Mouse (Mus musculus) activated CD4-positive, CD25-positive, alpha-beta regulatory T cell, adult 4 months (primary cell): ENCODE measurements around the gene Cog6. TPM values are rescaled to one million over a fixed set of nuclear protein-coding genes. Genes with fewer than 3 reads are reported as not detected.
A peak's percentile ranks its signal among the peaks of the same experiment; 100 is the strongest.

ENCODE experiments used
- ATAC-seq: one replicate; pipeline ENCODE4 v1.8.0; 2017
- polyA plus RNA-seq, 2 experiments: library from polyadenylated mRNA; unstranded; fragments of 100-300 nt; shearing (Covaris generic); gene quantifications; one replicate each; pipeline ENCODE4 v1.2.1; 2017

The Cog6 gene
- polyA plus RNA-seq, 2 experiments from 2014 or later, result 17.4 to 19.5 TPM

DNA sequence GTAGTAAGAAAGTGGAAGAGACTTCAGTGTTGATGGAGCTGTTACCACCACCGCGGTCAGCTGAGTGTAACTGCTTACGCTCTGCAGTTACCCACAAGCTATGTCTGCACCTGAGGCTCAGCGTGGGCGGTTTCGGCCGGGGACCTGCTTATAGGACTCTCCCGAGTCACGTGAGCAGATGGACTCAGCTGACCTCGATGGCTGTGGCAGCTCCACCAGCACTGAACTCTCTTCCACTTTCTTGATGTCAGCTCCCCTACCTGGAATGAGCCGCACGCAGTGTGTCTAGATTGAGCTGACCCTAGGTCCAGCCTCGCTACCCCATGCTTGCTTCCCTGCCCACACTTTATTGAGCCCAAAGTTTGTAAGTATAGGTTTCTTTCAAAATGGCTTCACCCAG is 56.1 kb downstream of the Cog6 start:
- no peak for ATAC-seq

DNA sequence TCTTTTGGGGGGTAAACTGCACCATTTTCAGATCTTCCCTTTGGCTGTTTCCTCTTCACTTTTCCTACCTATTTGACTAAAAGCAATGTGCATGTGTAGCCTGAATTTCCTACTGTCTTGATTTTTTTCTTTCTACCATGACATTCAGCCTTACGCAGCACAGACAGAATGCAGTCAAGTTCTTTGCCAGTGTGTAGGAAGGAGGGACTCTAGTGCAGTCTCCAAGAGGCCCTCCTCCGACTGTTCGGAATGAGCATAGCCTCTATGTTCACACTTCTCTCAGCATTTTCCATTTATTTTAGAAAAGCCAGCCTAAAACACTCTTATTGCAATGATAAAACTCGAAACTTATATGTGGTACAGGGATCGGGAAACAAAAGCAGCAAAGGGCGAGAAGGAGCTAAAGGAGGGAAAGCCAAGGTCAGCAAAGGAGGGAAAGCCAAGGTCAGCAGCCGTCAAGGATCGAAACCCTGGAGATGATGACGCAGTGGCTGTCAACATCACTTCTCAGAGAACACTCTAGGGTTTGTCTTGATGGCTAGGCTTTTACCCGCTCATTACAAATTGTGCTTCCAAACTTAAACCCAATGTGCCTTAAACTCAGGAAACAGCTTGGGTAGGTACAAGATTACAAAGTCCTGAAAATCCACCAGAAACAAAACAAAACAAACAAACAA is 58.5 kb downstream of the Cog6 start:
- no peak for ATAC-seq

DNA sequence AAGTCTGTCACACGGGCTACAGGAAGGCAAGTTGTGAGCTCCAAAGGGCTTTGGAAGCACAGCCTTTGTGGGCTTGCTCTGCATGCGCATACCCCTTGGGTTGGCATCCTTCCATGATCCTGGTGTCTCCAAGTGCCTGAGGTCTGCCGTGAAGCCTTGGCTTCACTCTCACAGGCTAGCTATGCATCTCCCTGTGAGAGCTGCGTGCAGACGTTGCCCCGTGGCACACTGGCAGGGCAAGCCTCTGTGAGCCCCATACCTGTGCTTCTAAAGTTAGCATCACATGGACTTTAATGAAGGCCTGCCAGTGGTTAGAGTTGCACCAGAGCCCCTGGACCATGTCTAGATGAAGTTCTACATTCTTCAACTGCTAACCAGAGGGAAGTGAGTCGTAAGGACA is 59.2 kb downstream of the Cog6 start:
- ATAC-seq, result no peak

DNA sequence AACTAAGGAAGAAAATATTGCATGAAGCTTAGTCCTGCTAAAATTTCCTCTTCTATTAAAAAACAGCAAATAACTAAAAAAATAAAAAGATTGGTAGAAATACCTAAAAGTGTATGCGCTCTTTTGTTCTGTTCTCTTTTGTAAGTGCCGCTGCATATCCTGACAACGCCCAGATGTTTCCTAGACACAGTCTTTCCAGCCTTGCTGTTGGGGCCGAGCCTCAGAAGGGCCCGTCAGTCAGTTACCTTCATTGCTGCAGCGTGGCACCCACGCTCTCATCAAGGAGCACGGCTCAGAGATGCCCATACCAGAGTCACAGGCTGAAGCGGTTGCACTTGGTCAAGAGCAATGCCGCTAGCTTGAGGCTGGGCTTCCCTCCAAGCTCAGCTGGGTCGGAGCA is 60.8 kb downstream of the Cog6 start:
- no peak for ATAC-seq

DNA sequence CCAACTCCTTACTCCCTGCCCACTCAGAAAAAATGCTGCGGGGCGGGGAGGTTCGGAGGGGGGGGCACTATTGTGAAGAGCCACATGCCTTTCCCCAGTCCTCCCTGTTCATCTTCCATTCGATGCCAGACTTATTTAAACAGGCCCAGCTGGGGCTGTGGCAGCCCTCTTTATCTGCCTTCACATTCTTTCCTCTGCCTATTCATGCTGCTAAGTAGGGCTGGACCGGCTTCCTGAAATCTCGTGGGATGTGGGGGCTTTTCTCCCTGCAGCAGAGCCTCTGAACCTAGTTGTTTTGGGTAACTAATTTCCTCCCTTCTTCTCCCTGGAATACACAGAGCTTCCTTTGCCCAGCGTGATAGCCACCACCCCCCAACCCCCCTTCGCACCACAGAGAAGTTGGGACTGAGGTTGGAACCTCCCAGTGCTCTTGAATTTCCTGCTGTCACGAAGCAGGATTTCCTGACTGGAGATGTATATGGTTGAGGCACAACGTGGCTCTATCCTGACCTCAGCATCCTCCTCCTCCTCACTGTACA is 61.5 kb downstream of the Cog6 start:
- no peak for ATAC-seq

DNA sequence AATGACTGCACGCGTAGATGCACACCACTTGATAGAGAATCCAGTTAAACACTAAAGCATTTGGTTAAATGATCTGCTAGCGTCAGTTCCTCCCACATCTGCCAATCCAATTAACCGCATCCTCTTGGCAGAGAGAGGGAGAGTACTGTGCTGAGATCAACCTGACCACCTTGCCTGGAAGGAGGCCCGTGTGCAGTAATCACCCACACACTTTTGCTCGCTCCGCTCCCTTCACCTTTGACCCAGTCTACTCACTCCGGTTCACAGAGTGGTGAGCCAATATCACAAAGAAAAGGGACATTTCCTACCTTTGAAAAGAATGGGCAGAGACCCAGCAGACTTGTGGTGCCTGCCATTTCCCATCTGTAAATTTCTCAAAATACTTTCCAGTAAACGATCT is 62.4 kb downstream of the Cog6 start:
- peak; percentile 94 for ATAC-seq

DNA sequence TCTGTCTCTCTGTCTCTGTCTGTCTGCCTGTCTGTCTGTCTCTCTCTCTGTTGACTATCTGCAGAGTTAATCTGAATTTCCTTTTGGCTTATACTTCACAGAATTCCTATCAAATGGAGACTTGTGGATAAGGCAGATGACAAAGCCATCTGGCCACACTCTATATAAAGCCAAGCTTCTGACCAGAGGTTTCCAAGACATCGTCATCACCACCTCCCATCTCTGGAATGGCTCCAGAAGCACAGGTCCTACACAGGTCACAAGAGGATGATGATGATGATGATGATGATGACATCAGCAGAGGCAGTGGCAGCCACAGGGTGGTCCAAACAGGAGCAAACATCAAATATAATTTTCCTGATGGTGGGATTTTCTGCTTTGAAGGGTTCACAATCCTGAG is 63.2 kb downstream of the Cog6 start:
- ATAC-seq, result no peak

DNA sequence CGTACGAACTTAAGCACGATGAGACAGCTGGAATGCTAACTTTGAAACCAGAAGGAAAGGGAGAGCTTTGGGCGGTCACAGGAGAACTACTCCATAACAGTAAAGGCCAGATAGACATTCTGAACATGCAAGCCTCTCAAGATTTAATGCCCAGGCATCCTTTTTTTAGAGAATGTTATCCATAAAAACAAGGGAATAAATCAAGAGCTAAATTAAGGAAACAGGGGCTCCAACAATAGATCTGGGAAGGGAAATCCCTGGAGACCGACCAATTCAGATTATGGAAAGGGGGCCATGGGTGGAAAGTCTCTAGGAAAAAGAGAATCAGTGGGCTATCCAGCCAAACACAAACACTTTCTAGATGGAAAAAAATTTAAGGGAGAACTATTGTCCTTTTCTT is 68.2 kb downstream of the Cog6 start:
- ATAC-seq, result no peak

DNA sequence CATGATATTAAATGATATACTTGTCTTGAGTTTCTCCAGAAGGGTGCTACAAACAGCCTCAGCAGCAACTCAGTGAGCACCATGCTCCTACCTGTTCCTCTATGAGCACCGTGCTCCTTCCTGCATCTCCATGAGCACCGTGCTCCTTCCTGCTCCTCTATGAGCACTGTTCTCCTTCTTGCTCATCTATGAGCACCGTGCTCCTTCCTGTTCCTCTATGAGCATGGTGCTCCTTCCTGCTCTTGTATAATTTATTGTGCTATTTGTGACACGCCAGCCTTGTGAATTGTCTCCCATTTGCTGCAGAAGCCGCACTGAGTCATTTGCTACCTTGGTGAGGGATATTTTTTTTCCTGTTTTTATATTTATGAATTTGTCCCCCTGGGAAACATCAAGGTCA is 69.6 kb downstream of the Cog6 start:
- no peak for ATAC-seq

DNA sequence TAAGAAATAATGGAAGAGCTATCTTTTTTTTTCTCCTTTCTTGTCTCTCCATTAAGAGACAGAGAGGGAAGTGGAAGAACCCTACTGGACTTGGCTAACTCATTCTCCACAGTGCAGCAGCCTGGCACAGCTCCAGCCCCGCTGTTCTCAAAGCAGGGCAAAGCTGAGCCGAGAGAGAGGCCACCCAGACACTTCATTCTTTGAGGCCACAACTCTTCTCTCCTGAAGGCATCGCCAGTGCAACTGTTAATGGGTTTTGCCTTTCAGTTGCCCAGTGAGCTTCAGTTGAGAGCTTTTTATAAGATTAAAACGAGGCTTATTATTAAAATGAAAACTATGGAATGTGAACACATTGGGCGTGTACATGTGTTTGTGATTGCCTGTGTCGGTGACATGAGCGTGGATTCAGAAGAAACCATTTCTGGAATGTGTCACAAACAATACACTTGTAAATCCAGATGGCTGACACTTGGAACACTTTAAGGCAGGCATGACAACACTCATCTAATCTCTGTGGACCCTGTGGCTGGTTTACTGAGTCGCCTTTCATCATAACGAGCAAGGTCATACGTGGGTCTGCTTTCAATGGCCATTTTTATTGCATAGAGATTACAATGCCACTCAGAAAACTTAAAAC is 76.1 kb downstream of the Cog6 start:
- no peak for ATAC-seq

DNA sequence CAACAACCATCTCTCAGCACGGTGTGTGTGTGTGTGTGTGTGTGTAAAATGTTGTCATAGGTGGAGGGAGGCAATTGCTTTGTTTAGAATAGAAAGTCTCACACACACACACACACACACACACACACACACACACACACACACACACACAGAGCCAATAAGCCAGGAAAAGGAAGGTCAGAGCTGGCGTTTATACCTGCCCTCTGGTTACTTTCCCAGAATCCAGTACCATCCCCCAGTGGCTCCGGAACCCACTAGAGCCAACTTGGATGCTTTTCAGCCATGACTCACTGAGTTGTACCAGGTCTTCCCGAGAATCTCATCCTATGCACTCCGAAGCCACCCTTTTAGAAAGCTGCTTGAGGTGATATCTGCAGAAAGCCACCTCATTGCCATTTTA is 78.6 kb downstream of the Cog6 start:
- ATAC-seq, result no peak

DNA sequence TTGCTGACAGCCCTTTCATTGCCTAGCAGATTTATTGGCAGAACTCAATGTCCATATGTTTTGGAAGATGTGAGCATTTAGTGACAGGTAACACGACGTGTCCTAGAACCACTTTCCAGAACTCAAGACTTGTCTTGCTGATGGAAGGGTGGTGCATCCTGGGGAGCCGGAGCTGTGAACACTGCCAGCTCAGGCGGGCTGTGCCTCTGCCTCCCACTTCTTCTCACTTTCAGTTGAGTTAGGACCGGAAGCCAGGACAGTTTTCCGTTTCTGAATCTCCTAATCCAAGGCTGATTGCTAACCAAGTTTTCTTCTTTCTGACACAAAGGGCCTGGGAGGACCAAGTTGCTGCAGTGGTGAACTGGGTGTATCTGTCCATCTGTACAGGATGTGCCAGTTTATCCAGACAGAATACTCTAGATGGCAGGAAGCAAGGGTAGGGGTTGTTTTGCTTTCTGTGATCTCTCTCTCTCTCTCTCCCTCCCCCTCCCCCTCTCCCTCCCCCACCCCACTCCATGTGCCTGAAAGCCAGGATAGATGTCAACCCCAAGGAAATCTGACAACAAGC is 79.2 kb downstream of the Cog6 start:
- peak; percentile 43 for ATAC-seq

DNA sequence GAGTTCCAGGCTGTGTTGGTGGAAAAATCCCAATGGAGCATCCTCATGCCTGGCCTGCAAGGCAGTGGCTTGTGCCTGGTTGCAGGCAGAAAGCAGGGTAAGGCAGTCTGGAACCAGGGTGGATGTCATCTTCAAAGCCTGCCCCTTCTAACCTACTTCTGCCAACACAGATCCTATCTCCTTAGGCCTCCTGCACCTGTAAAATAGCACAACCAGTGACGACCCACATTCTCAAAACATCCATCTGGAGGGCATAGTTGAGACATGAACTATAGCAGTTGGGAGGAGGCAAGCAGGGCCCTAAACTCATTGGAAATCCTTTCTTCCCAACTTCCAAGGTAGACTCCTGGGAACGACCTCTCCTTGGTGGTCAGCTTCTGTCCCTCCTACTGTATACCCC is 85.1 kb downstream of the Cog6 start:
- ATAC-seq, result no peak

Other genes with a start within 250 kb of the Cog6 start
- under 1 TPM in 1 of 2 experiments, not detected in 1; 0.42 TPM for gene Lhfp, start 24.3 kb upstream of the Cog6 start, polyA plus RNA-seq